Mouse (Mus musculus): Measurements from ENCODE around the gene Igf2r. TPM values are rescaled to one million over a fixed set of nuclear protein-coding genes. Genes with fewer than 3 reads are reported as not detected.
A peak's percentile ranks its signal among the peaks of the same experiment; 100 is the strongest.

Igf2r gene
- polyA plus RNA-seq, 1 experiment from 2014 or later, result 11.5 TPM

GRCm38 (mm10) chr17:12797427-12798029, 28.1 kb upstream of the Igf2r start:
- H3K9ac ChIP-seq, result no peak overlapping the region
- peaks cover 20% of the 10 kb centered on the region for H3K4me1 ChIP-seq (replicated peaks)
- H3K4me3 ChIP-seq, result no peak overlapping the region
- H3K27ac ChIP-seq (replicated peaks), result no peak overlapping the region
- no peaks in the 10 kb centered on the region for H3K27me3 ChIP-seq
- ATAC-seq (ENCODE audit: low read depth), result no peak
- WGBS, result 79% methylated on average over 3 of the region's 3 CpGs
- H3K4me2 ChIP-seq, result no peak overlapping the region
- no peaks in the 10 kb centered on the region for H3K9me3 ChIP-seq
- no peaks in the 10 kb centered on the region for H3K36me3 ChIP-seq

GRCm38 (mm10) chr17:12796633-12797032, 27.2 kb upstream of the Igf2r start:
- Histone ChIP-seq H3K9me3 (no peaks in the 10 kb centered on the region), H3K4me1 (replicated peaks) (peaks cover 21% of the 10 kb centered on the region), H3K36me3 (no peaks in the 10 kb centered on the region), H3K27ac (replicated peaks) (no peak overlapping the region), H3K9ac (no peak overlapping the region), H3K4me2 (no peak overlapping the region), H3K27me3 (no peaks in the 10 kb centered on the region), H3K4me3 (no peak overlapping the region)
- WGBS, result 90% methylated on average over 3 of the region's 3 CpGs
- no peak for ATAC-seq (ENCODE audit: low read depth)

- no peaks in the 10 kb centered on the region for H3K36me3 ChIP-seq
- ATAC-seq (ENCODE audit: low read depth), result peak; percentile 29; the same call in 1 of the 2 replicates
- no peaks in the 10 kb centered on the region for H3K27me3 ChIP-seq
- no peaks in the 10 kb centered on the region for H3K9me3 ChIP-seq
- whole genome bisulfite sequencing, result 68% methylated on average over 8 of the region's 8 CpGs
- no peak overlapping the region for H3K4me3 ChIP-seq
- no peak overlapping the region for H3K4me2 ChIP-seq
- H3K27ac ChIP-seq (replicated peaks), result peak overlapping the region; percentile 54
- no peak overlapping the region for H3K9ac ChIP-seq
- H3K4me1 ChIP-seq (replicated peaks), result peaks cover 40% of the 10 kb centered on the region
Observed at GRCm38 (mm10) chr17:12793660-12794406, 24.4 kb upstream of the Igf2r start.

GRCm38 (mm10) chr17:12792422-12793206, 23.1 kb upstream of the Igf2r start:
- H3K4me2 ChIP-seq, result no peak overlapping the region
- no peaks in the 10 kb centered on the region for H3K27me3 ChIP-seq
- 0 out of 2 replicates have a peak overlapping the region, but pooled peaks have one; percentile 13 for H3K27ac ChIP-seq (replicated peaks)
- ATAC-seq (ENCODE audit: low read depth), result no peak
- no peak overlapping the region for H3K4me3 ChIP-seq
- WGBS, result 75% methylated on average over 11 of the region's 11 CpGs
- H3K9me3 ChIP-seq, result peaks cover 8% of the 10 kb centered on the region; the same call in 1 of the 2 replicates
- no peaks in the 10 kb centered on the region for H3K36me3 ChIP-seq
- H3K9ac ChIP-seq, result no peak overlapping the region
- H3K4me1 ChIP-seq (replicated peaks), result peaks cover 40% of the 10 kb centered on the region

GRCm38 (mm10) chr17:12791420-12791819, 22.0 kb upstream of the Igf2r start:
- Histone ChIP-seq H3K9me3 (peaks cover 8% of the 10 kb centered on the region; the same call in 1 of the 2 replicates), H3K27ac (replicated peaks) (peak overlapping the region; percentile 79), H3K4me3 (no peak overlapping the region), H3K4me1 (replicated peaks) (peaks cover 40% of the 10 kb centered on the region), H3K9ac (no peak overlapping the region), H3K27me3 (no peaks in the 10 kb centered on the region), H3K4me2 (no peak overlapping the region), H3K36me3 (no peaks in the 10 kb centered on the region)
- 65% methylated on average over 4 of the region's 4 CpGs for WGBS
- ATAC-seq (ENCODE audit: low read depth), result no peak

- 32% methylated on average over 5 of the region's 5 CpGs for WGBS
- Histone ChIP-seq H3K36me3 (no peaks in the 10 kb centered on the region), H3K27ac (replicated peaks) (peak overlapping the region; percentile 79), H3K4me1 (replicated peaks) (peaks cover 40% of the 10 kb centered on the region), H3K9ac (no peak overlapping the region), H3K9me3 (peaks cover 8% of the 10 kb centered on the region; the same call in 1 of the 2 replicates), H3K4me2 (no peak overlapping the region), H3K4me3 (no peak overlapping the region), H3K27me3 (no peaks in the 10 kb centered on the region)
- ATAC-seq (ENCODE audit: low read depth), result peak; percentile 79
Observed at GRCm38 (mm10) chr17:12791079-12791406, 21.6 kb upstream of the Igf2r start.

GRCm38 (mm10) chr17:12790353-12791078, 21.1 kb upstream of the Igf2r start:
- Histone ChIP-seq H3K27me3 (no peaks in the 10 kb centered on the region), H3K4me3 (no peak overlapping the region), H3K27ac (replicated peaks) (peak overlapping the region; percentile 79), H3K36me3 (no peaks in the 10 kb centered on the region), H3K9me3 (peaks cover 8% of the 10 kb centered on the region; the same call in 1 of the 2 replicates), H3K4me2 (0 out of 2 replicates have a peak overlapping the region, but pooled peaks have one; percentile 7), H3K9ac (no peak overlapping the region), H3K4me1 (replicated peaks) (peaks cover 40% of the 10 kb centered on the region)
- WGBS, result 14% methylated on average over 10 of the region's 10 CpGs
- peak; percentile 86 for ATAC-seq (ENCODE audit: low read depth)

- WGBS, result 75% methylated on average over 11 of the region's 11 CpGs
- Histone ChIP-seq H3K36me3 (no peaks in the 10 kb centered on the region), H3K4me2 (no peak overlapping the region), H3K9ac (no peak overlapping the region), H3K4me3 (no peak overlapping the region), H3K9me3 (peaks cover 3% of the 10 kb centered on the region; the same call in 1 of the 2 replicates), H3K27ac (replicated peaks) (no peak overlapping the region), H3K27me3 (no peaks in the 10 kb centered on the region), H3K4me1 (replicated peaks) (peaks cover 11% of the 10 kb centered on the region)
- ATAC-seq (ENCODE audit: low read depth), result no peak
Observed at GRCm38 (mm10) chr17:12782861-12783847, 13.7 kb upstream of the Igf2r start.

GRCm38 (mm10) chr17:12781101-12781500, 11.6 kb upstream of the Igf2r start:
- H3K36me3 ChIP-seq, result no peaks in the 10 kb centered on the region
- no peaks in the 10 kb centered on the region for H3K27me3 ChIP-seq
- H3K27ac ChIP-seq (replicated peaks), result peak overlapping the region; percentile 1; the same call in 1 of the 2 replicates
- H3K9me3 ChIP-seq, result no peaks in the 10 kb centered on the region
- peaks cover 11% of the 10 kb centered on the region for H3K4me1 ChIP-seq (replicated peaks)
- ATAC-seq (ENCODE audit: low read depth), result no peak
- WGBS, result 56% methylated on average over 5 of the region's 5 CpGs
- no peak overlapping the region for H3K9ac ChIP-seq
- H3K4me2 ChIP-seq, result peak overlapping the region; percentile 17; the same call in 1 of the 2 replicates
- no peak overlapping the region for H3K4me3 ChIP-seq

GRCm38 (mm10) chr17:12780125-12780524, 10.7 kb upstream of the Igf2r start:
- Histone ChIP-seq H3K4me2 (no peak overlapping the region), H3K9ac (no peak overlapping the region), H3K4me3 (no peak overlapping the region), H3K9me3 (no peaks in the 10 kb centered on the region), H3K27ac (replicated peaks) (peak overlapping the region; percentile 28), H3K27me3 (no peaks in the 10 kb centered on the region), H3K36me3 (no peaks in the 10 kb centered on the region), H3K4me1 (replicated peaks) (peaks cover 11% of the 10 kb centered on the region)
- 62% methylated on average over 8 of the region's 8 CpGs for WGBS
- ATAC-seq (ENCODE audit: low read depth), result no peak

GRCm38 (mm10) chr17:12779442-12779841, 10.0 kb upstream of the Igf2r start:
- H3K36me3 ChIP-seq, result no peaks in the 10 kb centered on the region
- H3K9me3 ChIP-seq, result no peaks in the 10 kb centered on the region
- no peak for ATAC-seq (ENCODE audit: low read depth)
- no peak overlapping the region for H3K9ac ChIP-seq
- H3K27me3 ChIP-seq, result no peaks in the 10 kb centered on the region
- H3K4me1 ChIP-seq (replicated peaks), result peaks cover 11% of the 10 kb centered on the region
- peak overlapping the region; percentile 28; the same call in 1 of the 2 replicates for H3K27ac ChIP-seq (replicated peaks)
- 87% methylated on average over 3 of the region's 3 CpGs for WGBS
- H3K4me2 ChIP-seq, result no peak overlapping the region
- no peak overlapping the region for H3K4me3 ChIP-seq
